Mouse (Mus musculus) mouse embryonic stem cell (cell line): ENCODE results near the gene Slc35a2.

Source experiments
- in situ Hi-C, 2 experiments: fragments of 300-500 bp; cut with MboI; formaldehyde crosslinking; loops; 1 replicate in 1 of 2; 3 replicates in 1 of 2; pipeline ENCODE4 v1.14.3; 2019 to 2020; ENCODE audit warnings: low sequenced_read_pairs in 2 of 2, low pct_unique_long_range_greater_than_20kb in 1 of 2, mixed read lengths in 1 of 2; ENCODE audit not compliant: unreplicated experiment in 1 of 2

The Slc35a2 gene

DNA sequence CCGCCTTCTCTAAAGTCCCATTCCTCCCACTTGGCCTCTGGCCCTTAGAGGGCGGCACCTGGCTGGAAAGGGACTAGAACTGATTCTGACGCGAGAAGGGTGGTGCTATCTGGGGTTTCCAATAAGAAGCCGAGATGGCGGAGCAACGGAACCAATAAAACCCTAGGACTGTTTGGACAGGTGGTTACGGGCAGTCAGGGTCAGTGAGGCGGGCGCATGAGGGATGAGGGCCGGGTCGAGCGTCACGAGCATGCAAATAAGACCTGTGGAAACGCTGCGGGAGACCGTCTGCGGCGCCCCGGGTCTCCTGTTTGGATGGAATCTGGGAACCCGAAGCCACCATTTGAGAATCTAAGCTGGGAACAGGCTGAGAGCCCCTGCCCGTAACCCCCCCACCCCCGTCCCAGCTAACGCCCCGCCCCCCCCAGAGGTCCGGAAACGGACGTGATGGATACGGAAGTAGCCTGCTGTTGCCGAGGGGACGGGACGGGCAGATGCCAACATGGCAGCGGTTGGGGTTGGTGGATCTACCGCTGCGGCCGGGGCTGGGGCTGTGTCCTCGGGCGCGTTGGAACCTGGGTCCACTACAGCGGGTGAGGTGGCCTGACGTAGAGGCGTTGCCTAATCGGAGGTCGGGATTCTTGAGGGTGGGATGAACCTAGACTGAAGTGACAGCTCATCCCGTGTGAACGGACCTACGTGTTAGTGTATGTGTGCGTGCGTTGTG lies at the start of gene Slc35a2:
TSS of gene Slc35a2 (plus strand) at position 188 of the 727 bp plus-strand sequence.
- in situ Hi-C loops, result no loop called here

- in situ Hi-C loops, result no loop called here
Observed at GRCm38 (mm10) chrX:7837146-7837545, 46.7 kb upstream of the Slc35a2 start.

DNA sequence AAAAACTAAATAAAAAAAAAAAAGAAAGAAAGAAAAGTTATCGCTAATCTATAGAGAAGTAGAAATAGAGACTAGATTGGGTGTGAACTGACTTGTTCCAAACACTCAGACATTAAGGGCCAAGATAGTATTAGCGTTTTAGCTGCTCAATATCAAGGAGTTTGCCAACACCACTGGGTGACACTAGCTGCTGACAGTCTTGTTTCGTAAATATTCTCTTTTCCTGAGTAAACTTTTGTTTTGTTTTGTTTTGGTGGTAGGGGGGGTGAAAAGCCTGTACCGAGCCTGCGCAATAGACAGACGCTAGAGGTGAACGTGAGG lies 43.0 kb upstream of the Slc35a2 start:
- in situ Hi-C loops, result no loop called here

DNA sequence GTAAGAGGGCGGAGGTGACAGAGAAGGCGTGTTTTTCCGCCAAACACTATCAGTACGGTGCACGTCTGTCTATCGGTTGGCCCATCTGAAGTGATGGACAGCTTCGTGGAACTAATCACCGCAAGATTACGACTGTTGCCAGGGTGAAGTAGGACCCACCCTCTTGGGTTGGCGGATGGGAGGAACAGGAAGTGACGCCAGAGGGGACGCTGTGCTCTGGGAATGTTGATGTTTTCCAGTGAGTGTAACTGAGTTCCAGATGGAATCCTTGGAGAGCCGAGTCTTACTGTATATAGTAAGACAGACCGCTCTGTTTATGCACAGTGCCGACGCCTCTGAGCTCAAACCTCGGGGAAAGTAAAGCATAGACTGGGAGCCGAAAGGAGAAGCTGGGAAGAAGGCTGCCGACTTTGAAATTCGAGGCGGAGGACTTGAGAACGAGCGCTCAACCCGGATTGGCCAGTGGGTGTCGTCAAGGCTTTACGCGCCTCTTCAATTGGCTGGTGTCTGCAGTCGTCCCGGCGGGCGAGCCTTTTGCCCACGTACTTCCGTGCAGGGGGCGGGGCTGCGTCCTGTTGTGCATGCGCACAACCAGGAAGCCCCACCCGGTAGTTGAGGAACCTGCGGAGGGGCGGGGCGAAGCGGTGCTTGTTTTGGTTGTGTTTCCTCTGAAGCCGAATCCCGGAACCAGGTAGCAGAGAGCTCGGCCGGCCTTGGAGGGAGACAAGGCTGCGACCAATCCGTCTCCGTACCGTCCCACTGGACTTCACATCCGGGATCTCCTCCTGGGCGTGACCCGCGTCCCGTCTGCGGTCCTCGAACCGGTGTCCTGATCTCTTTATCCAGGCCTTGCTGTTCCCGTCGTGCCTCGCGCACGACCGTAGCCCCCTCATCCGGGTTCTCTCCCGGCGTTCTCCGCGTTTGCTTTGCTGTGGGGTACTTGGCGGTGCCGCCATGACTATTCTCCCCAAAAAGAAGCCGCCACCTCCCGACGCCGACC lies 42.4 kb upstream of the Slc35a2 start, which contains the start of gene Otud5:
TSS of gene Otud5 (plus strand) at position 202 of the 1,000 bp plus-strand sequence.
- in situ Hi-C loops, result no loop called here

DNA sequence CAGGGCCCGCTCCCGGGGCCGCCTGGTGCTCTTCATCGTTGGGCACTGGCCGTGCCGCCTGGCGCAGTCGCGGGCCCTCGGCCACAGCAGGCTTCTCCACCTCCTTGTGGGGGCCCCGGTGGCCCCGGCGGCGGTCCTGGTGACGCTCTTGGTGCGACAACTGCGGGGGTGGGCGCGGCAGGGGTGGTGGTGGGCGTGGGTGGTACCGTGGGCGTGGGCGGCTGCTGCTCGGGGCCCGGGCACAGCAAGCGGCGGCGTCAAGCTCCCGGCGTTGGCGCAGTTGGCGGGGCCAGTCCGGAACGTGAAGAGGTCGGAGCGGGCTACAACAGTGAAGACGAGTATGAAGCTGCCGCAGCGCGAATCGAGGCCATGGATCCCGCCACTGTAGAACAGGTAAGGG lies 41.5 kb upstream of the Slc35a2 start:
- in situ Hi-C loops, result no loop called here

GRCm38 (mm10) chrX:7847845-7848244 lies 36.0 kb upstream of the Slc35a2 start:
- in situ Hi-C loops, result no loop called here

DNA sequence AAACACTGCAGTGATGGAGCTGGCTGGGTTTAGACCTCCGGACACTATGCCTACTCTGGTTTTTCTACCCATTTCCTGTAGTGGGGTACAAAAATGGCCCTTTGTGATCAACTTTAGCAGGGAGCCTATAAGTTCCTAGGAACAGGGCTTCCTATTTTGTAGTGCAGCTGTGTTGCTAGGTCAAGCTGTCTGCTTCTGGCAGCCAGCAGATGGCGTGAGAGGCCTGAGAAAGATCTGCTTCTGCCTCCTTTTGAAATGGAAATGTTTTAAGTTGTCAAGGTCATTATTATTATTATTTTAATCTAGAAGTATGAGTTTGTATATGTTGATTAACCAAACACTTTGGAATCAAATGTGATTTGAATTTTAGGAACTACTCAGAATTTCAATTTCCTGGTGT lies 29.2 kb upstream of the Slc35a2 start:
- in situ Hi-C loops, result no loop called here

GRCm38 (mm10) chrX:7859191-7859753 lies 24.6 kb upstream of the Slc35a2 start:
- in situ Hi-C loops, result no loop called here

GRCm38 (mm10) chrX:7863181-7863580 lies 20.6 kb upstream of the Slc35a2 start:
- in situ Hi-C loops, result no loop called here

- in situ Hi-C loops, result no loop called here
Observed at GRCm38 (mm10) chrX:7864551-7864950, 19.3 kb upstream of the Slc35a2 start.

DNA sequence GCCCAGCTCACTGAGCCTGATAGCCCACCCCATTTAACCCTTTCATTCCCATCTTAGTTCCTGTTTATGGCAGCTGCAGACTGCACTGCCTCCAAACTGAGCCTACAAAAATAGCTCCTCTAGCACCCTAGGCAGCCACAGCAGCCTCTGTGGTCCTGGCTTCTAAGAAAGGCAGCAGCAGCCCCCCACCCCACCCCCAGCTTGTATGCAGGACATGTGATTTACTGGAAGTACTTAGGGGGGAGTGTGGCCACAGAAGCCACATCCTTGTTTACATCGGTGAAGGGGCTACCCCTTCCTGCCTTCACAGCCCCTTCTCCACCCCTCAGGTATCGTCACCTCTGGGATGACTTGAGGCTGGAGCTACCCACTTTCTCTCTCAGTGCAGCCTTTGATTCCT lies 18.5 kb upstream of the Slc35a2 start:
- in situ Hi-C loops, result no loop called here

DNA sequence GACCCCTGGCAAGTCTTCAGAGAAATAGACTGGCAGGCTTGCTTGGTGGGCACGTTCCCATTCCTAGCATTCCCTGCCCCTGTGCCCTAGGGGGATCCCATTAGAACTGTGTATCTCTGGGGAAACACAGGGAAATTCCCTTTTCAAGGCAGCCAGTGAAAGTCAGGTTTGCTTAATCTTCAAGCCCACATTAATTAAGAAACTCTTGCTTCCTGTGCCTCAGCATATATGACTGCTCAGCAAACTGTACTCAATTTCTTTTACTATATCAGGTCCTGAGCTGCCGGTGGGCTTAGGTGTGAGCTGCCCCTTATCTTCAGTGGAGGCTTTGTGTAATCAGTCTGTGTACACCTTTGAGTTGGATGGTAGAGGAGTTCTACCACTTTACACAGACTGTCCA lies 18.0 kb upstream of the Slc35a2 start:
- in situ Hi-C loops, result no loop called here

- in situ Hi-C loops, result no loop called here
Observed at GRCm38 (mm10) chrX:7867141-7867540, 16.7 kb upstream of the Slc35a2 start.

GRCm38 (mm10) chrX:7868506-7868905 lies 15.3 kb upstream of the Slc35a2 start:
- in situ Hi-C loops, result no loop called here

- in situ Hi-C loops, result no loop called here
Observed at GRCm38 (mm10) chrX:7869826-7870225, 14.0 kb upstream of the Slc35a2 start.

DNA sequence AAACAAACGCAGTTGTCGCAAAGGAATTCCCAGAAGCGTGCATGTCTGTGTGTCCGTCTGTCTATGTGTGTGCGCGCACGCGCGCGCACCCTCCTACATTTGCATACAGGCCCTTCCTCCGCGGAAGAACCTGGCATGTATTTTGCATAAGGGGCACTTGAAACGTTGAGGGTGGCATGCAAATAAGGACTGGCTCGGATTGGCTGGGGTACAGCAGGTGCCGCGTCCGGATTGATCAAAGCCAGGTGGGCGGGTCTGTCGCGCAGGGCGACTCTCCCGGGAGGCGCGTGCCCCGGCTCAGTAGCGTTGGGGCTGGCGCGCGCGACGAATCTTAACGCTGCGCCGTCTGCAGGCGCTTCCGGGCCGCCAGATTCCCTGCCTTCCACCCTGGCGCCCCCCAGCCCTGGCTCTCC lies 5.8 kb upstream of the Slc35a2 start, which contains the start of gene Pim2:
TSS of gene Pim2 (plus strand) at position 256 of the 413 bp plus-strand sequence.
- in situ Hi-C loops, result no loop called here

DNA sequence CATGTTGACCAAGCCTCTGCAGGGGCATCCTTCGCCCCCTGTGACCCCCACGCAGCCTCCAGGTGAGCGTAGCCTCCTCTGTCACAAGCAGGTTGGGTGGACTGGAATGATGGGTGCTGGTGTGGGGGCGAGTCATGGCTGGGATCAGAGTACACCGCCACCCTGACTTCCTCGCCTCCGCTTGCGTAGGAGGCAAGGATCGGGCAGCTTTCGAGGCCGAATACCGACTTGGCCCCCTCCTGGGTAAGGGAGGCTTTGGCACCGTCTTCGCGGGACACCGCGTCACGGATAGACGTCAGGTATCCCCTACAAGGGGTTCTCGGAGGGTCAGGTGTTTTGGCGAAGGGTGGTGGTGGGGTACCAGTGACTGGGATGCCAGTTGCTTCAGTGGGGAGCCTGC lies 5.3 kb upstream of the Slc35a2 start:
- in situ Hi-C loops, result no loop called here

DNA sequence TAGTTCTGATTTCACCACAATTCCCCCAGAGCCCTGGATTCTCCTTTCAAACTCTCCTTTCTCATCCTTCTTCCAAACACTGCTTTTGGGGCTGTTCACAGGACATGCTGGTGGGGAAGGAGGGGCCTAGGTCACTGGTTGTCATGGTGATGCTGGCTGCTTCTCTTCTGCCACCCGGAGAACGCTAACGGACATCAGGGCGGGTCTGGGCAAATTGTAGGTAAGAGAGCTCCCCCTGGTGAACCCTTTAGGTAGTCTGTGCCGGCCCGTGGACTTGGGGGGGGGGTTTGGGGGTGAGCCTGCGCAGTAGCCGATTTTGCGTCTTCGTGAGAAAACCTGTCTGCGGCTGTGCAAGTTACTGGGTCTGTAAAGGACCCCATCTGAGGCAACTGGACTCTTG lies 4.0 kb upstream of the Slc35a2 start:
- in situ Hi-C loops, result no loop called here

DNA sequence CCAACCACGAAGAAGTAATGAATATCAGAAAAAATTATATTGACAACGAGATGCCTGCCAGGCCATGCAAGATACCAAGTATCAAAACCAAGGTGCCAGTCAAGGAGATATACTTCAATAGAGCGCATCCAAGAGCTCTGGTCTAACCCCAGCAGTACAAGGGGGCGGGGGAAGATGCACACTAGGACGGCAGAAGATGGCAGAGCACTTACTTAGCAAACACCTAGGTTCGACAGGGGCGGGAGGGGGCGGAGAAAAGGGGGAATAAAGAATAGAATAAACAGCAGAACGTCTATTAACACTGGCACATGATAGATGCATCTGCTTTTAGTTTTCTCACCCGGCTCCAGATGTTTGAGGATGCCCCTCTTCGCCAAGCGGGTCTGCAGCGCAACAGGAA lies 14.4 kb downstream of the Slc35a2 start:
- in situ Hi-C loops, result no loop called here
